Mouse (Mus musculus) ovary, postnatal 10 days (tissue): ENCODE results near the gene Fgf2.

Source experiments
- DNase-seq: peaks from one replicate; pipeline ENCODE4 v3.0.0; 2022; ENCODE audit warnings: low spot score

Gene Fgf2

GRCm38 (mm10) chr3:37414413-37414960 lies 66.3 kb downstream of the Fgf2 start:
- DNase-seq: peak; percentile 62

DNA sequence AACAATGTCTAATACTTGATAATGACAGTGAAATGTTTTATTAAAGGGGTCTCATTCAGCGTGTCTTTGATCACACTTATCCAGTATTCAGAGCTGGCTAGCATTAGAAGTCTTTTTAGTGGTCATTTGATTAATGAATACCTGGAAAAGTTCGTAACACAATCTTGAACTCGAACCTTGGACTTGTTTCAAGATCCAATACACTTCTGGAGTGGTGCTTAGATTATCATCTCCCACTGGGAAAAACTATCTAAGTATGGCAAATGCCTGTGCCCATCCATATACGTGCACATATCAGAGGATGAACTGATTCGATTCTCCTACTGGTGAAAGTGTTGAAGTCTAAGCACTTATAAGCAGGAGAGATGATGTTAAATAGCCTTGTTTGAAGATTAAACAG lies 70.2 kb downstream of the Fgf2 start:
- no peak for DNase-seq

- DNase-seq: no peak
Observed at GRCm38 (mm10) chr3:37418961-37419457, 70.9 kb downstream of the Fgf2 start.

DNA sequence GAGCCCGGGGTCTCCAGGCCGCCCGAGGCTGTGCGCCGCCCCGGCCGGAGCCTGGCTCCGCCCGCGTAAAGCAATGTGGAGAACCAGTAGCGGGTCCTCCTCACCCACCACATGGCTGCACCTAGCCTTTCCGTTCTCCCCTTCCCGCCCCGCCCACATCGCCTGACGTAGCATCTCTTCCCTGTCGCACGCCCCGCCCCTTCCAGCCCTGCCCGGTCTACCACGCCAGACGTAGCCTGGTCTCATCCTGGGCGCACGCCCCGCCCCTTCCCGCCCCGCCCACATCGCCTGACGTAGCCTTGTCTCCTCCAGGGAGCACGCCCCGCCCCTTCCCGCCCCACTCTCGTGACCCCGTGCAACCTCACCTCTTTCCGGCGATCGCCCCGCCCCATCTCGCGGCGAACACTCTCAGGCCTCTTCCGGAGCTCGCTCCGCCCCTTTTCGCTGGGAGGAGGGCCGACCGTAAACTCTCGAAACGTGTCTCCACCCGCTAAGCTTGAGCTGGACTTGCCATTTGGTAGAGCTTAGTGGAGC lies 71.4 kb downstream of the Fgf2 start, which contains the start of gene Spata5:
TSS of gene Spata5 (plus strand) at position 439 of the 534 bp plus-strand sequence.
- DNase-seq: peak; percentile 70

DNA sequence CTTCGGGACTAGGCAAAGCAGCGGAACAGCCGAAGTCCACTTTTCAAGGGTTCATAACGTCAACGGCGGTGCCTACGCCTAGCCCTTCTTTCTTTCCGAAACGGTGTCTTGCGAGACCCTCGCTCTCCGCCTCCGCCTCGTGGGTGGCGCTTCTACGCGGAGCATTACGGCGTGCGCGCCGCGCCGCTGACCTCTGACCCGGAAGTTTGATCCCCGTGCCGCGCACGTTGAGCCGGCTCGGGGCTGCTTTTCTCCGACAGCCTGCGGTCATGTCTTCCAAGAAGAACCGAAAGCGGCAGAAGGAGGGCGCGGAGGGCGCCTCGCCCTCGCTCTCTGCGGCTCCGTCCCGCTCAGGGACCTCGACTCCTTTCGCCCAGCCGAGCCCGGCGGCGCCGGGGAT lies 71.9 kb downstream of the Fgf2 start, which contains the start of gene Nudt6:
TSS of gene Nudt6 (minus strand) at position 140 of the 400 bp plus-strand sequence.
- DNase-seq: peak; percentile 91

DNA sequence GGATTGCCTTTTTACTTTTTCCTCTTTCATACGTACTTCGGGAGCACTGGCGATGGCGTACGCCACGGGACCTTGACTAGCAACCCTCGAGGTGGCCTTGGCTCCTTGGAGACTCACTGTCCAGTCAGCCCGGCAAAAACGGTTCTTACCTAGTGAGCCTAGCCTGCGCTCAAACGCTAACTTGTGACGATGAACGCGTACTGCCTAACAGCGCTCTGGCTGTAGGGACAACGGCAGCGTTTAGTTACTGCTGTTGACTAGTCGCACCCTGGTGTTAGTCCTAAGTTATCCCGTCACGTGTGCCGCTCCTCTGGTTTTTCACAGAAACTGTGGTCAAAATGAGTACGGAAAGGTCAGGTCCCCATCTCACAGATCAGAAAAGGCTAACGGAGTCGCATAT lies 72.5 kb downstream of the Fgf2 start:
- DNase-seq: no peak

DNA sequence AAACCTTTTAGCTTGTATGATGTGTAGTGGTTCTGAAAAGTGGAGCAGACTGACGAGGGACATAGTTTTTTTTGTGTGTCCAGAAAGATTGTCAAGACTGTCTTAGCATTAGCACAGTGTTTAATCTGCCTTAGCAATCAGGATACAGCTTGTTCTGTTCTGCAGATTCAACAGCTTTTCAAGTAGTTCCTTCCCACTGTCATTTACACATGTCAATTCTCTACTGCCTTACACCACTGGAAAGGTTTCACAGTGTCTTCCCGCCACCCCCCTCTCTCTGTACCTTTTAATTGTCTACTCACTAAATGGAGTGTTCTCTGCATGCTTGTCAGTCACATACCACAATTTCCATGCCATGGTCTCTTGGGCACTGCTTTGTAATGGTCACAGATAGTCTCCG lies 73.0 kb downstream of the Fgf2 start:
- DNase-seq: no peak

- no peak for DNase-seq
Observed at GRCm38 (mm10) chr3:37426069-37426468, 77.9 kb downstream of the Fgf2 start.

DNA sequence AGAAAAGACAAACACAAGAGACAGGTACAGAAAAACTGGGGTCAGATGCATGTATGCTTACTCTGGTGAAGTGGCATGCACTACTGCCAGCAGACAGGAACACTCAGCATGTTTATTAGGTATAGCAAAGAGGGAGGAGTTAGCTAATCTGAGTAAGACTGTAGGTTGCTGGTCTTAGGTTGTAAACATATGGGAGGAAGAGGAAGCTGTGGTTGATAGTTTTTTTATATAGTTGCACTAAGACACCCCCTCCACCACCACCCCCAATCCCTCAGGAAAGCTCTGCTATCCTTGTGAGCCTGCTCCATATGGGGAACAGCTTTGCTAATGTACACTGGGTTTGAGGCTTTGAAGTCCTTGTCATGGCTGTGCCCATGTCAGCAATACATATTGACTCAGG lies 82.2 kb downstream of the Fgf2 start:
- no peak for DNase-seq

GRCm38 (mm10) chr3:37439770-37440169 lies 91.6 kb downstream of the Fgf2 start:
- no peak for DNase-seq

DNA sequence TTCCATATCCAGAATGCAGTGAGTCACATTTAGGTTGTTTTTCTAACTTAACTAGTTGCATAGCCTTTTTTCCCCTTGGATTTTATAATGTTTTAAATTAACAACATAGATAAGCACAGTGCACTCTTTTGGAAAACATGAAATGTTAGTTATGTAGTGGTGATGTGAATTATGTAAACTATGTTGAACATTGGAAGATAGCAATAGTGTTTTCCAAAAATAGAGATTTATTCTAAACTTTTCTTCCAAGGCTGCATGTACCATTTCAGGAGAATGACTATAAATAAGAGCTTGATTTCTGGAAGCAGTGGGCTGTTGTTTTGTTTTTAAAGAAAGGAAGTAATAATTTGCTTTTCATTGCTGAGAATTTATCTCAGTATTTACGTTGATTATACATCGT lies 95.3 kb downstream of the Fgf2 start:
- DNase-seq: no peak

GRCm38 (mm10) chr3:37455992-37456391 lies 107.8 kb downstream of the Fgf2 start:
- DNase-seq: no peak
